Mouse (Mus musculus) heart, postnatal 0 days (tissue): ENCODE data around the gene Ptov1. TPM values are rescaled to one million over a fixed set of nuclear protein-coding genes. Genes with fewer than 3 reads are reported as not detected.

Experiments used
- ATAC-seq: fragments of 200-750 bp; cut with Nextera tagmentation; 2 replicates; pipeline ENCODE4 v1.8.0; 2017; ENCODE audit warnings: low read depth, moderate number of reproducible peaks, moderate library complexity; ENCODE audit not compliant: insufficient read depth
- DNase-seq: peaks from one replicate; pipeline ENCODE4 v3.0.0-alpha.2; 2016; ENCODE audit warnings: low spot score
- H3K27ac ChIP-seq: fragments of 300-500 bp; sonication (generic); 2 replicates; pipeline ENCODE4 v1.5.1; 2014; ENCODE audit warnings: low read depth, mild to moderate bottlenecking
- H3K27me3 ChIP-seq: fragments of 300-500 bp; sonication (generic); 2 replicates; pipeline ENCODE4 v1.6.1; 2014; ENCODE audit warnings: low read length, mixed read lengths; ENCODE audit not compliant: control insufficient read depth, insufficient read depth
- H3K36me3 ChIP-seq: fragments of 300-500 bp; sonication (generic); replicated peaks from 2 replicates; pipeline ENCODE4 v1.6.1; 2014; ENCODE audit warnings: low read length, mixed read lengths; ENCODE audit not compliant: control insufficient read depth, insufficient read depth
- H3K4me1 ChIP-seq: fragments of 300-500 bp; sonication (generic); 2 replicates; pipeline ENCODE4 v1.6.1; 2014; ENCODE audit warnings: antibody characterized with exemption; ENCODE audit not compliant: control insufficient read depth, insufficient read depth
- H3K4me2 ChIP-seq: fragments of 300-500 bp; sonication (generic); 2 replicates; pipeline ENCODE4 v1.6.1; 2014; ENCODE audit warnings: low read depth, mild to moderate bottlenecking, low read length, moderate library complexity
- H3K4me3 ChIP-seq: fragments of 300-500 bp; sonication (generic); 2 replicates; pipeline ENCODE4 v1.5.1; 2014; ENCODE audit warnings: low read depth, low read length
- H3K9ac ChIP-seq: fragments of 300-500 bp; sonication (generic); replicated peaks from 2 replicates; pipeline ENCODE4 v1.6.1; 2014; ENCODE audit warnings: low read depth, low read length, mixed read lengths
- H3K9me3 ChIP-seq: fragments of 300-500 bp; sonication (generic); replicated peaks from 2 replicates; pipeline ENCODE4 v1.6.1; 2016; ENCODE audit warnings: low read length; ENCODE audit not compliant: control insufficient read depth
- CTCF ChIP-seq: IDR thresholded peaks from 2 replicates; pipeline ENCODE4 v1.5.1; 2016; ENCODE audit warnings: antibody characterized with exemption, control low read depth, low read depth
- EP300 ChIP-seq: IDR thresholded peaks from 2 replicates; pipeline ENCODE4 v1.6.1; 2016; ENCODE audit warnings: antibody characterized with exemption, low read depth
- WGBS: fragments of 180-500 bp; shearing (Covaris S2); extraction: QIAGEN DNeasy Blood & Tissue Kit; methylation state at CpG from one replicate; pipeline ENCODE4 v1.1.7; 2014; 5-methylcytosine and 5-hydroxymethylcytosine counted together
- polyA plus RNA-seq: library from polyadenylated mRNA; unstranded; fragments of >200 nt; fragmentation: Nextera tagmentation; extraction: Ambion mirVana; gene quantifications from 2 replicates; pipeline ENCODE4 v1.2.1, GENCODE M21; 2015
- total RNA-seq: library from RNA; depleted of rRNA; stranded (reverse); fragments of >200 nt; gene quantifications from 2 replicates; pipeline ENCODE4 v1.2.3, GENCODE M21; 2014; ENCODE audit warnings: low replicate concordance

Gene Ptov1
- total and polyA plus RNA-seq, 2 experiments from 2014 or later = 248 to 335 TPM

DNA sequence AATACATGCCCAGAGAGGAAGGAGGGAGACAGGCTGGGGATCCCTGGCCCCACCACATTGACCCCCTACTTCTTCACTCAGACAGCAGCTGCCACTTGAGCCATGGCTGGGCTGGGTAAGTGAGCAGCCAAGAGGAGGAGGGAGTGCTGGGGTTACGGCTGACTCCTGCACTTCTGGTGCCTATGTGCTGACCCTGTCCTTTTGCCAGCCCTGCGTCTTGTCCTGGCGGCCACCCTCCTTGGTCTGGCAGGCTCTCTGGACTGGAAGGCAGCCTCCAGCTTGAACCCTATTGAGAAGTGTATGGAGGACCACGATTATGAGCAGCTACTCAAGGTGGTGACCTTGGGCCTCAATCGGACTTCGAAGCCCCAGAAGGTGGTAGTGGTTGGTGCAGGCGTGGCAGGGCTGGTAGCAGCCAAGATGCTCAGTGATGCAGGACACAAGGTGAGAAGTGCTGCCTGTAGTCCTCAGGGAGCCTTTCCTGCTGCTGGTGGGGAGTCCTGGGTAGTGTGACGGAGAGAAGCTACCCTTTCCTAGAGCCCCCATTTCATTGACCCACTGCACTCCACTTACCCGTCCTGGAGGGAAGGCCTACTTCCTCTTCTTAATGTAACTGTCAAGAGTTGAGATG, 33.0 kb downstream of the Ptov1 start:
- WGBS = 80% methylated on average over 9 of the region's 9 CpGs
- H3K9ac ChIP-seq = no peak overlapping the region
- ATAC-seq = no peak

DNA sequence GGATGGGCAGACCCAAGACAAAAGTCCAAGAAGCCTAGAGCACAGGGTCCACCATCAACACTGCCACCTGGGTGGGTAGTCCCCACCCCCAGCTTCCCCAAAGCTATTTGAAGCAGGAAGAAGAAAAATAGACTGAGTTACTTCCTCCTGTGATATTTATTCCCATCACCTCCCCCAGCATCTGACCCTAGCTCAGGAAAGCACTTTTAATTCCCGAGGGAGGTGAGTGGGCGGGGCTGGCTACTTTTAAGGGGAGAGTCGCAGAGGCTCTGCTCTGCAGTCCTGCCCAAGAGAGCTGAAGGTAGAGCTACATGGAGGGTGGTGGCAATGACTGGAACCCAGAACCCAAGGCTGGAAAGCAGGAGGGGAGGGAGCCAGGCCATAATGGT, 33.6 kb downstream of the Ptov1 start:
- no peak overlapping the region for H3K4me2 ChIP-seq
- H3K9ac ChIP-seq = no peak overlapping the region
- H3K9me3 ChIP-seq = no peaks in the 10 kb centered on the region
- ATAC-seq = no peak
- 31% methylated on average over 3 of the region's 3 CpGs for WGBS
- H3K27ac ChIP-seq = no peak overlapping the region
- peaks cover 20% of the 10 kb centered on the region for H3K36me3 ChIP-seq
- no peak overlapping the region for H3K4me3 ChIP-seq
- peaks cover 20% of the 10 kb centered on the region for H3K4me1 ChIP-seq
- no peak for TF ChIP-seq EP300
- no peak for TF ChIP-seq CTCF
- DNase-seq = no peak
- H3K27me3 ChIP-seq = peaks cover 5% of the 10 kb centered on the region; the same call in 1 of the 2 replicates

More for the DNA sequence above, 33.0 kb downstream of the Ptov1 start:
- Histone ChIP-seq H3K27me3 (peaks cover 5% of the 10 kb centered on the region; the same call in 1 of the 2 replicates), H3K4me3 (no peak overlapping the region), H3K27ac (no peak overlapping the region), H3K36me3 (peaks cover 18% of the 10 kb centered on the region), H3K4me2 (no peak overlapping the region), H3K4me1 (peaks cover 20% of the 10 kb centered on the region), H3K9me3 (no peaks in the 10 kb centered on the region)
- DNase-seq = no peak
- no peak for TF ChIP-seq CTCF
- no peak for TF ChIP-seq EP300

DNA sequence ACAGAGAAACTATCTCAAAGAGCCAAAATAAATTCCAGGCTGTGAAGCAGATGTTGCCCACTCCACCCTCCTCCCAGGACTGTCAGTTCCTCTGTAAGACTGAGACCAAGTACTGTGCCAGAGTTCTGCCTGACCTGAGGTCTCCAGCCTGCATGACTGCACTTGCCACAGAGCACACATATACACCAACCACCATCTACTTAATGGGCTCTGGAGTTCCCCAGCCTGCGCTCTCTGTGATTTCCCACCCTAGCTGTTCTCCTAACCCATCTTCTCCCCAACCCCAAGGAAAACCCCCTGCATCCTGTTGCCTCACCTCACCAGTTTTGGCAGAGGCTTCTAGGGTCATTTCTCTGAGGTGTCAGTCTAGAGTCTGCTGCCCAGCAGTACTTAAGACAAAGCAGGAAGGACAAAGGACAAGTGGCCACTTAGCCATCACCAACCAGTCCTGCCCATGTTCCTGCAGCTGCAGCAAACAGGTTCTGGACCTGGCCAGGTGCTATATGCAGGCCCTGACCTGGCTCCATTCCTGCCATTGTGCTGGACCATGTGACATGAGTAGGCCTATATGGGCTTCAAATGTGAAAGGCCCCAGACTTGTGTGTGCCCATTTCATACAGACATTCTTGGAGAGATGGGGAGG, 34.1 kb downstream of the Ptov1 start:
- Histone ChIP-seq H3K9me3 (no peaks in the 10 kb centered on the region), H3K36me3 (peaks cover 22% of the 10 kb centered on the region), H3K9ac (no peak overlapping the region), H3K27me3 (peaks cover 2% of the 10 kb centered on the region; the same call in 1 of the 2 replicates), H3K27ac (no peak overlapping the region), H3K4me1 (peaks cover 20% of the 10 kb centered on the region), H3K4me2 (no peak overlapping the region), H3K4me3 (no peak overlapping the region)
- ATAC-seq (no peak), DNase-seq (no peak)
- TF ChIP-seq EP300 (no peak), CTCF (no peak)
- 88% methylated on average over 1 of the region's 1 CpGs for WGBS

DNA sequence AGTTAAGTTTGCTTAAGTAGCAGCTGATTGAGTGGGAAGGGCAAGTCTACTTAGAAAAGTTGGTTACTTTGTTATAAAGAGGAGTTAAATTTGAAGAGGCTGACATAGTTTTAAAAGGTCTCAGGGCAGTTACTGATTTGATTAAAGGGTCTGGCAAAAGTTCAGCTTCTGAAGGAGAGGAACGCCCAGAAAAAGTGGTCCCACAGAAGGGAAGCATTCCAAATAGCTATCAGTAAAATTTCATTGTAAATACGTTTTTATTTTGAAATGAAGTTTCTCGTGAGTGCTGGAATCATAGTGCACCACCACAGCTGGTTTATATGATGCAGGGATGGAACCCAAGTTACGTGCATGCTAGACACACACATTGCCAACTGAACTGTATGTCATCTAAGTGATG, 36.8 kb downstream of the Ptov1 start:
- ATAC-seq = no peak
- no peaks in the 10 kb centered on the region for H3K9me3 ChIP-seq
- no peak overlapping the region for H3K27ac ChIP-seq
- TF ChIP-seq CTCF = no peak
- TF ChIP-seq EP300 = no peak
- H3K4me3 ChIP-seq = no peak overlapping the region
- H3K4me1 ChIP-seq = 0 out of 2 replicates have a peak, but pooled peaks cover 8% of the 10 kb centered on the region
- no peak overlapping the region for H3K9ac ChIP-seq
- peaks cover 44% of the 10 kb centered on the region for H3K36me3 ChIP-seq
- DNase-seq = no peak
- H3K27me3 ChIP-seq = no peaks in the 10 kb centered on the region
- no peak overlapping the region for H3K4me2 ChIP-seq
- WGBS = 66% methylated on average over 4 of the region's 4 CpGs

- no peak overlapping the region for H3K4me2 ChIP-seq
- no peaks in the 10 kb centered on the region for H3K9me3 ChIP-seq
- H3K27ac ChIP-seq = no peak overlapping the region
- TF ChIP-seq EP300 = no peak
- TF ChIP-seq CTCF = no peak
- 84% methylated on average over 5 of the region's 5 CpGs for WGBS
- DNase-seq (no peak), ATAC-seq (no peak)
- H3K9ac ChIP-seq = no peak overlapping the region
- H3K36me3 ChIP-seq = peaks cover 44% of the 10 kb centered on the region
- no peaks in the 10 kb centered on the region for H3K4me1 ChIP-seq
- H3K4me3 ChIP-seq = no peak overlapping the region
- no peaks in the 10 kb centered on the region for H3K27me3 ChIP-seq
Measured at GRCm38 (mm10) chr7:44828706-44829105, 40.9 kb downstream of the Ptov1 start.

GRCm38 (mm10) chr7:44826771-44827170, 42.8 kb downstream of the Ptov1 start:
- Histone ChIP-seq H3K4me1 (peaks cover under 1% of the 10 kb centered on the region; the same call in 1 of the 2 replicates), H3K27ac (no peak overlapping the region), H3K4me2 (no peak overlapping the region), H3K9me3 (no peaks in the 10 kb centered on the region), H3K4me3 (no peak overlapping the region), H3K9ac (no peak overlapping the region), H3K36me3 (peaks cover 38% of the 10 kb centered on the region), H3K27me3 (no peaks in the 10 kb centered on the region)
- 84% methylated on average over 3 of the region's 3 CpGs for WGBS
- ATAC-seq (no peak), DNase-seq (no peak)
- TF ChIP-seq EP300 (no peak), CTCF (no peak)
